Mouse (Mus musculus) heart, embryonic 13.5 days (tissue): ENCODE results near the gene Slc17a7. TPM values are rescaled to one million over a fixed set of nuclear protein-coding genes. Genes with fewer than 3 reads are reported as not detected.

Experiments
- ATAC-seq: fragments of 200-750 bp; cut with Nextera tagmentation; 2 replicates; pipeline ENCODE4 v1.8.0; 2017; ENCODE audit warnings: moderate TSS enrichment; ENCODE audit not compliant: insufficient number of reproducible peaks, low FRiP score, low TSS enrichment; ENCODE audit errors: extremely low read depth
- H3K27ac ChIP-seq: fragments of 300-500 bp; sonication (generic); replicated peaks from 2 replicates; pipeline ENCODE4 v1.5.1; 2015; ENCODE audit warnings: moderate library complexity, mild to moderate bottlenecking, inconsistent platforms
- H3K27me3 ChIP-seq: fragments of 300-500 bp; sonication (generic); replicated peaks from 2 replicates; pipeline ENCODE4 v1.6.1; 2015; ENCODE audit warnings: mild to moderate bottlenecking, inconsistent platforms
- H3K36me3 ChIP-seq: fragments of 300-500 bp; sonication (generic); 2 replicates; pipeline ENCODE4 v1.6.1; 2015; ENCODE audit warnings: mild to moderate bottlenecking, inconsistent platforms
- H3K4me1 ChIP-seq: fragments of 300-500 bp; sonication (generic); 2 replicates; pipeline ENCODE4 v1.6.1; 2015; ENCODE audit warnings: inconsistent platforms
- H3K4me2 ChIP-seq: fragments of 300-500 bp; sonication (generic); 2 replicates; pipeline ENCODE4 v1.6.1; 2015; ENCODE audit warnings: inconsistent platforms, mild to moderate bottlenecking, moderate library complexity
- H3K4me3 ChIP-seq: fragments of 300-500 bp; sonication (generic); 2 replicates; pipeline ENCODE4 v1.5.1; 2015; ENCODE audit warnings: moderate library complexity, mild to moderate bottlenecking, inconsistent platforms
- H3K9ac ChIP-seq: fragments of 300-500 bp; sonication (generic); 2 replicates; pipeline ENCODE4 v1.6.1; 2015; ENCODE audit warnings: inconsistent platforms, mild to moderate bottlenecking, moderate library complexity
- H3K9me3 ChIP-seq: fragments of 300-500 bp; sonication (generic); 2 replicates; pipeline ENCODE4 v1.6.1; 2016; ENCODE audit warnings: inconsistent platforms
- WGBS: fragments of 180-500 bp; shearing (Covaris S2); methylation state at CpG from one replicate; pipeline ENCODE4 v1.1.7; 2015; ENCODE audit warnings: mixed read lengths; 5-methylcytosine and 5-hydroxymethylcytosine counted together
- polyA plus RNA-seq: library from polyadenylated mRNA; unstranded; fragments of >200 nt; fragmentation: Nextera tagmentation; extraction: Ambion mirVana; gene quantifications from 2 replicates; pipeline ENCODE4 v1.2.1, GENCODE M21; 2015

The Slc17a7 gene
- polyA plus RNA-seq, result 2.9 and 3.6 TPM in 2 replicates

- peak within 1 kb of the TSS; percentile 73 for H3K9ac ChIP-seq
- 2% methylated on average over 41 of the region's 41 CpGs for WGBS
- peak within 1 kb of the TSS; percentile 53 for H3K4me3 ChIP-seq
These were observed at the start of gene Slc17a7 for GRCm38 (mm10) chr7:45163735-45164490. Slc17a7 (plus strand) TSS chr7:45163949.

GRCm38 (mm10) chr7:45117566-45117965, 46.2 kb upstream of the Slc17a7 start:
- ATAC-seq, result no peak
- H3K4me1 ChIP-seq, result peaks cover 48% of the 10 kb centered on the region
- no peak overlapping the region for H3K4me3 ChIP-seq
- no peak overlapping the region for H3K4me2 ChIP-seq
- 81% methylated on average over 8 of the region's 8 CpGs for WGBS
- no peak overlapping the region for H3K27ac ChIP-seq
- peaks cover 49% of the 10 kb centered on the region for H3K36me3 ChIP-seq
- no peaks in the 10 kb centered on the region for H3K9me3 ChIP-seq
- H3K27me3 ChIP-seq, result no peaks in the 10 kb centered on the region
- peak overlapping the region; percentile 35 for H3K9ac ChIP-seq

More at GRCm38 (mm10) chr7:45163735-45164490, at the start of gene Slc17a7:
- ATAC-seq, result peak; percentile 43; the same call in 1 of the 2 replicates
- H3K27ac ChIP-seq, result no peak within 1 kb of the TSS
- peaks cover 3% of the 10 kb centered on the region for H3K9me3 ChIP-seq
- peak within 1 kb of the TSS; percentile 81 for H3K4me2 ChIP-seq
- H3K4me1 ChIP-seq, result peaks cover 24% of the 10 kb centered on the region
- H3K36me3 ChIP-seq, result peaks cover 22% of the 10 kb centered on the region
- peaks cover 67% of the 10 kb centered on the region for H3K27me3 ChIP-seq

GRCm38 (mm10) chr7:45118336-45118735, 45.4 kb upstream of the Slc17a7 start:
- Histone ChIP-seq H3K9me3 (no peaks in the 10 kb centered on the region), H3K9ac (no peak overlapping the region), H3K4me3 (no peak overlapping the region), H3K36me3 (peaks cover 56% of the 10 kb centered on the region), H3K27ac (no peak overlapping the region), H3K4me2 (no peak overlapping the region), H3K4me1 (peaks cover 50% of the 10 kb centered on the region), H3K27me3 (no peaks in the 10 kb centered on the region)
- no peak for ATAC-seq
- WGBS, result 80% methylated on average over 6 of the region's 6 CpGs

- 73% methylated on average over 5 of the region's 5 CpGs for WGBS
- Histone ChIP-seq H3K27ac (no peak overlapping the region), H3K9ac (0 out of 2 replicates have a peak overlapping the region, but pooled peaks have one; percentile 16), H3K36me3 (peaks cover 61% of the 10 kb centered on the region), H3K4me1 (peaks cover 47% of the 10 kb centered on the region), H3K27me3 (no peaks in the 10 kb centered on the region), H3K4me3 (no peak overlapping the region), H3K9me3 (no peaks in the 10 kb centered on the region), H3K4me2 (no peak overlapping the region)
- no peak for ATAC-seq
These were observed 43.7 kb upstream of the Slc17a7 start for GRCm38 (mm10) chr7:45119780-45120709.

GRCm38 (mm10) chr7:45121404-45121803, 42.3 kb upstream of the Slc17a7 start:
- ATAC-seq, result no peak
- no peaks in the 10 kb centered on the region for H3K9me3 ChIP-seq
- peaks cover 74% of the 10 kb centered on the region for H3K36me3 ChIP-seq
- H3K9ac ChIP-seq, result peak overlapping the region; percentile 53
- H3K4me3 ChIP-seq, result peak overlapping the region; percentile 5; the same call in 1 of the 2 replicates
- H3K27ac ChIP-seq, result peak overlapping the region; percentile 21
- H3K4me1 ChIP-seq, result peaks cover 53% of the 10 kb centered on the region
- no peaks in the 10 kb centered on the region for H3K27me3 ChIP-seq
- 0 out of 2 replicates have a peak overlapping the region, but pooled peaks have one; percentile 76 for H3K4me2 ChIP-seq
- 52% methylated on average over 7 of the region's 8 CpGs for WGBS

GRCm38 (mm10) chr7:45121966-45122365, 41.8 kb upstream of the Slc17a7 start:
- H3K4me1 ChIP-seq, result peaks cover 58% of the 10 kb centered on the region
- H3K9me3 ChIP-seq, result no peaks in the 10 kb centered on the region
- peaks cover 80% of the 10 kb centered on the region for H3K36me3 ChIP-seq
- H3K27ac ChIP-seq, result peak overlapping the region; percentile 21
- no peak for ATAC-seq
- peak overlapping the region; percentile 53 for H3K9ac ChIP-seq
- H3K4me3 ChIP-seq, result peak overlapping the region; percentile 5; the same call in 1 of the 2 replicates
- H3K27me3 ChIP-seq, result no peaks in the 10 kb centered on the region
- H3K4me2 ChIP-seq, result 0 out of 2 replicates have a peak overlapping the region, but pooled peaks have one; percentile 76

- Histone ChIP-seq H3K9me3 (no peaks in the 10 kb centered on the region), H3K4me3 (peak overlapping the region; percentile 85), H3K4me1 (peaks cover 63% of the 10 kb centered on the region), H3K27ac (0 out of 2 replicates have a peak overlapping the region, but pooled peaks have one; percentile 94), H3K9ac (peak overlapping the region; percentile 96), H3K36me3 (peaks cover 86% of the 10 kb centered on the region), H3K27me3 (no peaks in the 10 kb centered on the region), H3K4me2 (peak overlapping the region; percentile 76)
- 78% methylated on average over 15 of the region's 15 CpGs for WGBS
- ATAC-seq, result no peak
These were observed 41.1 kb upstream of the Slc17a7 start for GRCm38 (mm10) chr7:45122561-45123185.

- peak overlapping the region; percentile 85 for H3K4me3 ChIP-seq
- peaks cover 81% of the 10 kb centered on the region for H3K36me3 ChIP-seq
- ATAC-seq, result no peak
- peak overlapping the region; percentile 94 for H3K27ac ChIP-seq
- H3K9ac ChIP-seq, result peak overlapping the region; percentile 96
- H3K4me1 ChIP-seq, result peaks cover 58% of the 10 kb centered on the region
- H3K4me2 ChIP-seq, result peak overlapping the region; percentile 76
- no peaks in the 10 kb centered on the region for H3K27me3 ChIP-seq
- WGBS, result 17% methylated on average over 12 of the region's 12 CpGs
- no peaks in the 10 kb centered on the region for H3K9me3 ChIP-seq
These were observed 40.6 kb upstream of the Slc17a7 start for GRCm38 (mm10) chr7:45123186-45123570.

- Histone ChIP-seq H3K9ac (peak within 1 kb of the TSS; percentile 100), H3K27me3 (no peaks in the 10 kb centered on the region), H3K27ac (peak within 1 kb of the TSS; percentile 94), H3K4me1 (peaks cover 59% of the 10 kb centered on the region), H3K4me2 (peak within 1 kb of the TSS; percentile 76), H3K36me3 (peaks cover 68% of the 10 kb centered on the region), H3K4me3 (peak within 1 kb of the TSS; percentile 85), H3K9me3 (no peaks in the 10 kb centered on the region)
- 1% methylated on average over 59 of the region's 59 CpGs for WGBS
- ATAC-seq, result peak; percentile 82
These were observed 39.3 kb upstream of the Slc17a7 start, which contains the start of gene Rps11 for GRCm38 (mm10) chr7:45124224-45125143. Rps11 (minus strand) TSS chr7:45124439.

- H3K9me3 ChIP-seq, result no peaks in the 10 kb centered on the region
These were observed 38.6 kb upstream of the Slc17a7 start for GRCm38 (mm10) chr7:45125144-45125600.

More at GRCm38 (mm10) chr7:45125144-45125600, 38.6 kb upstream of the Slc17a7 start:
- H3K27me3 ChIP-seq, result no peaks in the 10 kb centered on the region
- peaks cover 61% of the 10 kb centered on the region for H3K36me3 ChIP-seq
- peak overlapping the region; percentile 94 for H3K27ac ChIP-seq
- no peak for ATAC-seq
- H3K9ac ChIP-seq, result peak overlapping the region; percentile 100
- WGBS, result 34% methylated on average over 7 of the region's 7 CpGs
- peak overlapping the region; percentile 85 for H3K4me3 ChIP-seq
- H3K4me2 ChIP-seq, result peak overlapping the region; percentile 69
- peaks cover 66% of the 10 kb centered on the region for H3K4me1 ChIP-seq
